Mouse (Mus musculus) embryo, embryonic 11 days (tissue): ENCODE results near the gene Pparg.

Experiments used
- DNase-seq: peaks from one replicate; pipeline ENCODE4 v3.0.0-alpha.2; 2015

Gene Pparg

GRCm38 (mm10) chr6:115361606-115362462 lies 1.1 kb downstream of the Pparg start:
- peak; percentile 39 for DNase-seq

- DNase-seq: no peak
Observed at GRCm38 (mm10) chr6:115366869-115367610, 6.3 kb downstream of the Pparg start.

GRCm38 (mm10) chr6:115374871-115375852 lies 14.4 kb downstream of the Pparg start:
- no peak for DNase-seq

GRCm38 (mm10) chr6:115380596-115380995 lies 19.8 kb downstream of the Pparg start:
- DNase-seq: no peak

GRCm38 (mm10) chr6:115382712-115383111 lies 22.0 kb downstream of the Pparg start:
- DNase-seq: no peak

- DNase-seq: no peak
Observed at GRCm38 (mm10) chr6:115389945-115390540, 29.3 kb downstream of the Pparg start.

GRCm38 (mm10) chr6:115396911-115397310 lies 36.2 kb downstream of the Pparg start:
- no peak for DNase-seq

- DNase-seq: no peak
Observed at GRCm38 (mm10) chr6:115404354-115404753, 43.6 kb downstream of the Pparg start.

GRCm38 (mm10) chr6:115411477-115411876 lies 50.7 kb downstream of the Pparg start:
- no peak for DNase-seq

GRCm38 (mm10) chr6:115418171-115418570 lies 57.4 kb downstream of the Pparg start:
- DNase-seq: no peak

- DNase-seq: no peak
Observed at GRCm38 (mm10) chr6:115418964-115419363, 58.2 kb downstream of the Pparg start.

GRCm38 (mm10) chr6:115420963-115421362 lies 60.2 kb downstream of the Pparg start:
- no peak for DNase-seq

- DNase-seq: no peak
Observed at GRCm38 (mm10) chr6:115421665-115422064, 60.9 kb downstream of the Pparg start.

GRCm38 (mm10) chr6:115424433-115424832 lies 63.7 kb downstream of the Pparg start:
- DNase-seq: no peak

- DNase-seq: no peak
Observed at GRCm38 (mm10) chr6:115432726-115433125, 72.0 kb downstream of the Pparg start.

- no peak for DNase-seq
Observed at GRCm38 (mm10) chr6:115434054-115434453, 73.3 kb downstream of the Pparg start.

- DNase-seq: no peak
Observed at GRCm38 (mm10) chr6:115434816-115435215, 74.1 kb downstream of the Pparg start.

GRCm38 (mm10) chr6:115440231-115441006 lies 79.7 kb downstream of the Pparg start:
- no peak for DNase-seq

GRCm38 (mm10) chr6:115452501-115452900 lies 91.8 kb downstream of the Pparg start:
- DNase-seq: no peak

- DNase-seq: no peak
Observed at GRCm38 (mm10) chr6:115462743-115463337, 102.1 kb downstream of the Pparg start.

- no peak for DNase-seq
Observed at GRCm38 (mm10) chr6:115463338-115463737, 102.6 kb downstream of the Pparg start.
